Mouse (Mus musculus) kidney, postnatal 0 days (tissue): ENCODE measurements around the gene Mycn. TPM values are rescaled to one million over a fixed set of nuclear protein-coding genes. Genes with fewer than 3 reads are reported as not detected.

ENCODE experiments used
- ATAC-seq: fragments of 200-750 bp; cut with Nextera tagmentation; replicated peaks from 2 replicates; pipeline ENCODE4 v1.8.0; 2017; ENCODE audit warnings: low read depth, moderate number of reproducible peaks, moderate TSS enrichment, moderate library complexity; ENCODE audit not compliant: low FRiP score
- DNase-seq: peaks from one replicate; pipeline ENCODE4 v3.0.0-alpha.2; 2016; ENCODE audit warnings: low spot score
- H3K27ac ChIP-seq: fragments of 300-500 bp; sonication (generic); 2 replicates; pipeline ENCODE4 v1.5.1; 2014; ENCODE audit warnings: mild to moderate bottlenecking
- H3K27me3 ChIP-seq: fragments of 300-500 bp; sonication (generic); 2 replicates; pipeline ENCODE4 v1.6.1; 2014; ENCODE audit warnings: low read length, mixed read lengths; ENCODE audit not compliant: insufficient read depth
- H3K36me3 ChIP-seq: fragments of 300-500 bp; sonication (generic); 2 replicates; pipeline ENCODE4 v1.6.1; 2014; ENCODE audit warnings: low read length, mixed read lengths; ENCODE audit not compliant: insufficient read depth
- H3K4me1 ChIP-seq: fragments of 300-500 bp; sonication (generic); replicated peaks from 2 replicates; pipeline ENCODE4 v1.6.1; 2014; ENCODE audit warnings: antibody characterized with exemption, low read length, mixed read lengths; ENCODE audit not compliant: insufficient read depth
- H3K4me2 ChIP-seq: fragments of 300-500 bp; sonication (generic); 2 replicates; pipeline ENCODE4 v1.6.1; 2014; ENCODE audit warnings: mild to moderate bottlenecking, low read length, moderate library complexity, mixed read lengths
- H3K4me3 ChIP-seq: fragments of 300-500 bp; sonication (generic); replicated peaks from 2 replicates; pipeline ENCODE4 v1.5.1; 2014; ENCODE audit warnings: low read depth, low read length
- H3K9ac ChIP-seq: fragments of 300-500 bp; sonication (generic); 2 replicates; pipeline ENCODE4 v1.6.1; 2014; ENCODE audit warnings: low read depth, low read length
- H3K9me3 ChIP-seq: fragments of 300-500 bp; sonication (generic); replicated peaks from 2 replicates; pipeline ENCODE4 v1.6.1; 2016; ENCODE audit warnings: low read length, inconsistent platforms, mixed read lengths
- CTCF ChIP-seq: IDR thresholded peaks from 2 replicates; pipeline ENCODE4 v1.5.1; 2016; ENCODE audit warnings: antibody characterized with exemption, low read depth, mild to moderate bottlenecking, moderate library complexity
- WGBS: fragments of 180-500 bp; shearing (Covaris S2); extraction: QIAGEN DNeasy Blood & Tissue Kit; methylation state at CpG from one replicate; pipeline ENCODE4 v1.1.7; 2014; 5-methylcytosine and 5-hydroxymethylcytosine counted together
- polyA plus RNA-seq: library from polyadenylated mRNA; unstranded; fragments of >200 nt; fragmentation: Nextera tagmentation; extraction: Ambion mirVana; gene quantifications from 2 replicates; pipeline ENCODE4 v1.2.1, GENCODE M21; 2015

Gene Mycn
- 76.7 and 86.9 TPM in 2 replicates for polyA plus RNA-seq

DNA sequence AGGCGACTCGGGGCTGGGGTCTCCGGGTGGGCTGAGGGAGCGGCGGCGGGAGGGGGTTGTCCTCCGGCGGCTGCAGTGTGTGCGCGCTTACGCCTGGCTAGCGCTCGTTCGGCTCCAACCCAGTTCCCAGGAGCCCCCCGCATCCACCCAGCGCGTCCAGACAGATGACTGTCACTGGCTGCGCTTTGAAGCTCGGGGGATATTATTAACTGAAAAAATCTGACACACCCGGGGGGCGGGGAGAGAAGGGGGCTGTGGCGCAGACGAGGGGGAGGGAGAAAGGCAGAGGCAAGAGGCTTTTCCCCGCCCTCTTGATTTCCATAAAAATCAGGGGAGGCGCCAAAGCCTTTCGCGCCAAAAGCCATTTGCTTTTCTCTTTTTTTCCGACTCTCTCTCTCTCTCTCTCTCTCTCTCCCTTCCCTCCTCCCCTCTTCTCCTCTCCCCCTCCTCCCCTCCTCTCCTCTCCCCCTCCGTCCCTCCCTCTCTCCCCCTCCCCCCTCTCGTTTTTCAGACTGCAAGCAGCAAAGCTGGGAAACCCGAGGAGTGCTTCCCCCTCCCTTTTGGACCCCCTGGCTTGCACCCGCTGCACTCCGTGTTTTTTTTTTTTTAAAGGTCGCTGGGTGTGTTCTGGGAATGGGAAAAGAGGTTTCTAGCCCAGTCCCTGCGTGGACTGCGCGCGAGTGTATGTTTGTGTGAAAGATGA lies at the start of gene Mycn:
Gene Mycn (minus strand): TSS at position 254 of the 703 bp plus-strand sequence.
- no peaks in the 10 kb centered on the region for H3K27me3 ChIP-seq
- peak within 1 kb of the TSS; percentile 81 for H3K4me3 ChIP-seq
- TF ChIP-seq CTCF, result no peak
- H3K27ac ChIP-seq, result peak within 1 kb of the TSS; percentile 84
- WGBS, result 0% methylated on average over 32 of the region's 38 CpGs
- H3K9ac ChIP-seq, result peak within 1 kb of the TSS; percentile 83
- no peaks in the 10 kb centered on the region for H3K36me3 ChIP-seq
- DNase-seq (peak; percentile 97), ATAC-seq (peak; percentile 70)
- H3K9me3 ChIP-seq, result no peaks in the 10 kb centered on the region
- peak within 1 kb of the TSS; percentile 88 for H3K4me2 ChIP-seq
- 0 out of 2 replicates have a peak, but pooled peaks cover 3% of the 10 kb centered on the region for H3K4me1 ChIP-seq

GRCm38 (mm10) chr12:12987376-12987775 lies 45.7 kb upstream of the Mycn start:
- Histone ChIP-seq H3K9me3 (no peaks in the 10 kb centered on the region), H3K4me2 (no peak overlapping the region), H3K36me3 (no peaks in the 10 kb centered on the region), H3K9ac (no peak overlapping the region), H3K4me3 (no peak overlapping the region), H3K27me3 (no peaks in the 10 kb centered on the region), H3K4me1 (no peaks in the 10 kb centered on the region), H3K27ac (no peak overlapping the region)
- 56% methylated on average over 8 of the region's 8 CpGs for whole genome bisulfite sequencing
- ATAC-seq, result no peak
- TF ChIP-seq CTCF, result no peak
- no peak for DNase-seq

DNA sequence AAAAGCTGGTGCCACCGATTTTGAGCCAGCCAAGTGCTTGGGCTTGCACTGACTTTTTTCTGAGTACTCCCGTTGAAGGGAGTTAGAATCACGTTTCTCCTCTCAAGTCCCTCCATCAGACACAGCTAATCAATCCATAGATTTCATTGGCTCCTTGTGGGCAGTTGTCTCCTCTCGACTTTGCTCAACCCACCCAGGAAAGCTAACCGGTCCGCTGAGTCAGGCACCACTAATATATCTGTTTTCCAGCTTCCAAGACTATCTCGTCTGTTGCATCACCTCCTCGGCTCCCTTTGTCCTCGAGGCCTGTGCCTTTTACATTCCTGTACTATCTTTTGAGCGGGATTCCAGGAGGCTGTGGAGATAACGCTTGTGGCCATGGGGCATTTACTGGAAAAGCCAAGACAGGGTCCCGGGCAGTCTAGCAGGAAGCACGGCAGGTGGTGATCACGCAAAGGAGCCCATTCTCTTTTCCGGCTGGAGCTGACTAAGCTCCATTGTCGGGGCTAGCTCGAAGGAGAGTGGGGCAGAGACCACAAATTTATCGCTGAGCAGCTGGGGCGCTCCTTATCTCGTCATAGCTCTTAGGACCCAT lies 45.0 kb upstream of the Mycn start:
- no peak for DNase-seq
- no peaks in the 10 kb centered on the region for H3K36me3 ChIP-seq
- ATAC-seq, result no peak
- H3K27ac ChIP-seq, result no peak overlapping the region
- no peak overlapping the region for H3K4me3 ChIP-seq
- WGBS, result 75% methylated on average over 20 of the region's 20 CpGs
- H3K27me3 ChIP-seq, result no peaks in the 10 kb centered on the region
- H3K4me2 ChIP-seq, result no peak overlapping the region
- no peaks in the 10 kb centered on the region for H3K9me3 ChIP-seq
- H3K9ac ChIP-seq, result no peak overlapping the region
- no peak for TF ChIP-seq CTCF
- H3K4me1 ChIP-seq, result no peaks in the 10 kb centered on the region

DNA sequence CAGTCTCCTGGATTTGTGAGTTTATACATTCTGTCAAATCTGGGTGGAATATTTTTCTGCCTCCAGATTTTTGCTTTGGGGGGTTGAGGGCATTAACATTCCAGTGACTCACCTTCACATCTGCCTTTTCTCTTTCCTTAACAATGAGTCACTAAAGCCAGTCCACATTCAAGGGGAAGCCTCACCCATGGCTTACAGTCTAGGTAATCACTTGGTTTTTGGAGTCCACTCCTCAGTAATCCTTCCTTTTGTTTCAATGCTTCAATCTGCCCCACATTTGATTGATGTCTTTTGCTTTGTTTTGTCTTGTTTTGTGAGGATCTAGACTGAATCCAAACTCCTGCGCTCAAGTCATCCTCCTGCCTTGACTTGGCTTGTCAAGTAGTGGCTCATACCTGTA lies 41.3 kb upstream of the Mycn start:
- no peaks in the 10 kb centered on the region for H3K4me1 ChIP-seq
- 94% methylated on average over 1 of the region's 1 CpGs for WGBS
- DNase-seq (no peak), ATAC-seq (no peak)
- no peaks in the 10 kb centered on the region for H3K27me3 ChIP-seq
- H3K4me2 ChIP-seq, result no peak overlapping the region
- H3K9me3 ChIP-seq, result no peaks in the 10 kb centered on the region
- no peaks in the 10 kb centered on the region for H3K36me3 ChIP-seq
- H3K27ac ChIP-seq, result no peak overlapping the region
- H3K4me3 ChIP-seq, result no peak overlapping the region
- TF ChIP-seq CTCF, result no peak
- H3K9ac ChIP-seq, result no peak overlapping the region

GRCm38 (mm10) chr12:12975397-12975796 lies 33.7 kb upstream of the Mycn start:
- Histone ChIP-seq H3K27ac (no peak overlapping the region), H3K9ac (no peak overlapping the region), H3K4me1 (peaks cover 13% of the 10 kb centered on the region), H3K4me2 (no peak overlapping the region), H3K36me3 (no peaks in the 10 kb centered on the region), H3K27me3 (no peaks in the 10 kb centered on the region), H3K4me3 (no peak overlapping the region), H3K9me3 (no peaks in the 10 kb centered on the region; the same call in 1 of the 2 replicates)
- TF ChIP-seq CTCF, result no peak
- DNase-seq (peak; percentile 31), ATAC-seq (no peak)
- WGBS, result 72% methylated on average over 1 of the region's 1 CpGs

DNA sequence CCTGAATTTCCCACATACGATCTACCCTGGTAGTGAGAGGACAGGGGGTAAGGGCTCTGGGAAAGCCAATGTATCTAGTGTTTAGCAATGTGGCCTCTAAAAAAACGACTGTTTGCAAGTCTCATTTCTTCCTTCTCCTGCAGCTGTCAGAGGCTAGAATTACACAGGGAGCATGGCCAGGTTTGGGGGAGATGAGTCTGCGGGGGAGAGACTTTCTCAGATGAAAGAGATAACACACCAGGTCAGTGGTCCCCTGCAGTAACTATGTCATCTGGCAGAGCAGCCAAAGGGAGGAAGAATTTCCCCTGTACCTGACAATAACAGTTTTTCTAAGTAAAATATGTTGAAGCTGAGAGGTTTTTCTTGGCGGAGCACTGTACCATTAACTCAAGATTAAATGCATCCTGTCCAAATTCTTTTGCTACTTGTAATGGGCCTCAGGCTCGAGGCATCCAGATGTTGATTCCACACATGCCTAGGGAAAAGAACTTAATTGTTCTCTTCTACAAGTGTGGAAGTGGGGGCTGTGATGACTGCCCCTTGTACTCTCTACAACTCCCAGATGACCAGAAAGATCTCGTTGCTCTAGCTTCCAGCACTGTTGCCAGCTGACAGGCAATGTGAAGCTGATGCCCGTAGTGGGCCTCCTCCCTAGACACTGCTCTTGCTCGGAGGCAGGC lies 31.2 kb upstream of the Mycn start:
- WGBS, result 13% methylated on average over 8 of the region's 8 CpGs
- H3K4me1 ChIP-seq, result peaks cover 13% of the 10 kb centered on the region
- ATAC-seq (peak; percentile 49; the same call in 1 of the 2 replicates), DNase-seq (peak; percentile 90)
- H3K4me2 ChIP-seq, result no peak overlapping the region
- no peak overlapping the region for H3K9ac ChIP-seq
- H3K36me3 ChIP-seq, result no peaks in the 10 kb centered on the region
- no peaks in the 10 kb centered on the region; the same call in 1 of the 2 replicates for H3K9me3 ChIP-seq
- no peaks in the 10 kb centered on the region for H3K27me3 ChIP-seq
- TF ChIP-seq CTCF, result no peak
- H3K4me3 ChIP-seq, result no peak overlapping the region
- H3K27ac ChIP-seq, result peak overlapping the region; percentile 34; the same call in 1 of the 2 replicates
